33 mouse cellular contexts compared by ENCODE assay signal in the genomic region with DNA sequence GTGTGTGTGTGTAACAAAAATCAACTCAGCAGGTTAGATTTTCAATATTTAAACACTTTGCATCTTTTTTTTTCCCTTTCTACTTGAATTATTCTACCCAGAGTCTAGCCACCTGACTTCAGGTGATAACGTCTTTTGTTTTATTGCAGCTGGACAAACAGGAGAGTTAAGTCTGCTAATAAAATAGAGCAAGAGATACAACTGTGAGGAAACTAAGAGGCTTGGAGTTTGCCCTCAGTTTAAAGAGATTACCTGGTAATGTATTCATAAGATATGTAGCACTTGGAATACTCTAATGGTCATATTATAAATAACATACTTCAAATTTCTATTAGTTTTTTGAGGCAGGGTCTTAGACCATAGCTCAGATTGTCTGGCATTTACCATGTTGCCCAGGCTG.
"Had no signal": no experiment of that assay in that cellular context is flagged by ENCODE, and none has a peak within 500 bp of the region (broad histone marks: within the 10 kb centered on the region; RNA-seq: fewer than 3 reads in every experiment).

No protein-coding gene starts in this region.

- DNase-seq: heart, adult 2 months; heart, postnatal 10 days; heart, postnatal 14 days; heart, postnatal 36 days; heart, postnatal 4 days; kidney, adult 11 months; kidney, adult 18-20 months; kidney, adult 2 months; kidney, adult 8-10 months; kidney, adult 9 months; kidney, postnatal 10 days; kidney, postnatal 14 days; kidney, postnatal 25 days; kidney, postnatal 36 days; kidney, postnatal 4 days; layer of hippocampus, adult 9-11 months; layer of hippocampus, postnatal 36 days had no signal

- H3K9ac ChIP-seq: heart, embryonic 12.5 days; heart, embryonic 13.5 days; heart, embryonic 15.5 days; hindbrain, embryonic 12.5 days; hindbrain, embryonic 13.5 days; hindbrain, embryonic 14.5 days; hindbrain, embryonic 15.5 days; kidney, embryonic 15.5 days had no signal

- H3K27ac ChIP-seq: heart, adult 2 months; heart, embryonic 13.5 days; heart, embryonic 15.5 days; hindbrain, embryonic 10.5 days; hindbrain, embryonic 12.5 days; hindbrain, embryonic 13.5 days; hindbrain, embryonic 14.5 days; hindbrain, embryonic 15.5 days; hindbrain, postnatal 0 days; kidney, embryonic 15.5 days; kidney, postnatal 0 days; layer of hippocampus, adult 2 months; left cerebral cortex, adult 2 months had no signal

- H3K36me3 ChIP-seq: heart, embryonic 12.5 days; heart, embryonic 13.5 days; heart, embryonic 15.5 days; hindbrain, embryonic 10.5 days; hindbrain, embryonic 12.5 days; hindbrain, embryonic 13.5 days; hindbrain, embryonic 15.5 days; kidney, embryonic 15.5 days had no signal

- H3K4me3 ChIP-seq: heart, adult 2 months; heart, embryonic 12.5 days; heart, embryonic 13.5 days; heart, embryonic 15.5 days; hindbrain, embryonic 10.5 days; hindbrain, embryonic 12.5 days; hindbrain, embryonic 13.5 days; hindbrain, embryonic 15.5 days; kidney, embryonic 15.5 days; layer of hippocampus, adult 2 months; left cerebral cortex, adult 2 months had no signal

- H3K4me1 ChIP-seq: heart, embryonic 12.5 days; heart, embryonic 13.5 days; heart, embryonic 15.5 days; hindbrain, embryonic 10.5 days; hindbrain, embryonic 12.5 days; hindbrain, embryonic 13.5 days; hindbrain, embryonic 15.5 days had no signal

- ATAC-seq: hindbrain, embryonic 16.5 days; hindbrain, postnatal 0 days; inflammation-experienced regulatory T-cells, adult 6 months had no signal

- H3K27me3 ChIP-seq: heart, embryonic 12.5 days; heart, embryonic 13.5 days; heart, embryonic 15.5 days; hindbrain, embryonic 12.5 days; hindbrain, embryonic 13.5 days; hindbrain, embryonic 15.5 days; kidney, embryonic 15.5 days had no signal

- H3K9me3 ChIP-seq: heart, embryonic 12.5 days; heart, embryonic 13.5 days; heart, embryonic 15.5 days; hindbrain, embryonic 10.5 days; hindbrain, embryonic 12.5 days; hindbrain, embryonic 13.5 days; hindbrain, embryonic 15.5 days; kidney, embryonic 15.5 days had no signal

- H3K4me2 ChIP-seq: heart, embryonic 11.5 days; heart, embryonic 12.5 days; heart, embryonic 13.5 days; heart, embryonic 15.5 days; hindbrain, embryonic 12.5 days; hindbrain, embryonic 13.5 days; hindbrain, embryonic 14.5 days; hindbrain, embryonic 15.5 days; kidney, embryonic 15.5 days had no signal
